Mouse (Mus musculus) myocyte (in vitro differentiated cells): ENCODE data around the gene Auts2. TPM values are rescaled to one million over a fixed set of nuclear protein-coding genes. Genes with fewer than 3 reads are reported as not detected.

Experiments
- H3K27me3 ChIP-seq: one replicate; pipeline ENCODE4 v1.6.1; 2011; ENCODE audit not compliant: control insufficient read depth, insufficient read depth, insufficient read length
- H3K36me3 ChIP-seq: one replicate; pipeline ENCODE4 v1.6.1; 2011; ENCODE audit not compliant: control insufficient read depth, insufficient read depth
- H3K4me2 ChIP-seq: one replicate; pipeline ENCODE4 v1.6.1; 2011; ENCODE audit warnings: low read depth, control low read depth
- H3K4me3 ChIP-seq: one replicate; pipeline ENCODE4 v1.5.1; 2011; ENCODE audit warnings: mild to moderate bottlenecking, control low read depth, moderate library complexity
- H3K79me2 ChIP-seq: one replicate; pipeline ENCODE4 v1.6.1; 2011; ENCODE audit not compliant: control insufficient read depth, insufficient read depth
- H3ac ChIP-seq: one replicate; pipeline ENCODE4 v1.6.1; 2011; ENCODE audit not compliant: control insufficient read depth, insufficient read length
- CEBPB ChIP-seq: IDR thresholded peaks from 2 replicates; pipeline ENCODE4 v1.6.1; 2011; ENCODE audit warnings: mild to moderate bottlenecking, moderate library complexity; ENCODE audit not compliant: poor library complexity, insufficient read depth, severe bottlenecking
- E2F4 ChIP-seq: IDR thresholded peaks from one replicate; pipeline ENCODE4 v1.6.1; 2011; ENCODE audit warnings: mild to moderate bottlenecking, control low read depth, moderate library complexity; ENCODE audit not compliant: insufficient read depth
- MAX ChIP-seq: IDR thresholded peaks from one replicate; pipeline ENCODE4 v1.6.1; 2011; ENCODE audit warnings: low read depth, mild to moderate bottlenecking, control low read depth
- MYOD1 ChIP-seq, 3 experiments: IDR thresholded peaks; one replicate each; pipeline ENCODE4 v1.6.1; 2011; ENCODE audit warnings: control low read depth in 2 of 3, low read depth in 2 of 3, mild to moderate bottlenecking in 2 of 3, moderate library complexity in 1 of 3; ENCODE audit not compliant: insufficient read length in 2 of 3, control insufficient read depth in 1 of 3
- MYOG ChIP-seq, 3 experiments: IDR thresholded peaks; one replicate each; pipeline ENCODE4 v1.6.1; 2011; ENCODE audit warnings: control low read depth in 2 of 3, low read depth in 2 of 3, mild to moderate bottlenecking in 2 of 3; ENCODE audit not compliant: insufficient read length in 2 of 3, control insufficient read depth in 1 of 3, insufficient read depth in 1 of 3
- POLR2A ChIP-seq: IDR thresholded peaks from one replicate; pipeline ENCODE4 v1.6.1; 2011; ENCODE audit warnings: low read depth, mild to moderate bottlenecking, control low read depth, moderate library complexity; ENCODE audit not compliant: insufficient read length
- POLR2AphosphoS2 ChIP-seq: IDR thresholded peaks from one replicate; pipeline ENCODE4 v1.6.1; 2011; ENCODE audit warnings: low read depth, control low read depth; ENCODE audit not compliant: insufficient read length
- REST ChIP-seq: IDR thresholded peaks from one replicate; pipeline ENCODE4 v1.6.1; 2011; ENCODE audit warnings: mild to moderate bottlenecking, control low read depth, moderate library complexity; ENCODE audit not compliant: insufficient read depth, insufficient read length
- SRF ChIP-seq: IDR thresholded peaks from one replicate; pipeline ENCODE4 v1.6.1; 2011; ENCODE audit warnings: low read depth; ENCODE audit not compliant: control insufficient read depth, insufficient read length
- TCF12 ChIP-seq: IDR thresholded peaks from one replicate; pipeline ENCODE4 v1.6.1; 2011; ENCODE audit warnings: mild to moderate bottlenecking, control low read depth; ENCODE audit not compliant: poor library complexity, insufficient read depth, severe bottlenecking
- TCF3 ChIP-seq: IDR thresholded peaks from one replicate; pipeline ENCODE4 v1.6.1; 2011; ENCODE audit warnings: low read depth, control low read depth; ENCODE audit not compliant: insufficient read length
- USF1 ChIP-seq: IDR thresholded peaks from one replicate; pipeline ENCODE4 v1.6.1; 2011; ENCODE audit warnings: low read depth, mild to moderate bottlenecking, control low read depth, moderate library complexity
- polyA plus RNA-seq: library from polyadenylated mRNA; unstranded; fragments of >200 nt; fragmentation: generic; extraction: Trizol; gene quantifications from one replicate; pipeline ENCODE4 v1.2.1, GENCODE M21; 2012; ENCODE audit warnings: missing spikeins

Auts2 gene
- polyA plus RNA-seq, 1 experiment = 8.0 TPM

- TF ChIP-seq MYOG (IDR thresholded peaks at IDR 0.05; ENCODE audit: control insufficient read depth in 1 of 3, insufficient read depth in 1 of 3, insufficient read length in 2 of 3, low read depth in 2 of 3) = no peak
- no peak for TF ChIP-seq REST
- no peak for TF ChIP-seq E2F4
- TF ChIP-seq SRF = no peak
- TF ChIP-seq CEBPB = no peak
- TF ChIP-seq POLR2A = no peak
- no peak for TF ChIP-seq TCF12
- no peak for TF ChIP-seq MYOD1 (IDR thresholded peaks at IDR 0.05; ENCODE audit: control insufficient read depth in 1 of 3, insufficient read length in 2 of 3, low read depth in 2 of 3)
- TF ChIP-seq POLR2AphosphoS2 = no peak
- no peak for TF ChIP-seq TCF3
- no peak for TF ChIP-seq USF1
- TF ChIP-seq MAX = no peak
- H3K79me2 ChIP-seq = no peaks in the 10 kb centered on the region
- peaks cover 21% of the 10 kb centered on the region for H3K36me3 ChIP-seq
- H3K4me2 ChIP-seq = no peak overlapping the region
- H3K4me3 ChIP-seq = no peak overlapping the region
- H3ac ChIP-seq = no peak overlapping the region
- H3K27me3 ChIP-seq = no peaks in the 10 kb centered on the region
These were observed 1079.7 kb downstream of the Auts2 start for GRCm38 (mm10) chr5:131463402-131463801.

DNA sequence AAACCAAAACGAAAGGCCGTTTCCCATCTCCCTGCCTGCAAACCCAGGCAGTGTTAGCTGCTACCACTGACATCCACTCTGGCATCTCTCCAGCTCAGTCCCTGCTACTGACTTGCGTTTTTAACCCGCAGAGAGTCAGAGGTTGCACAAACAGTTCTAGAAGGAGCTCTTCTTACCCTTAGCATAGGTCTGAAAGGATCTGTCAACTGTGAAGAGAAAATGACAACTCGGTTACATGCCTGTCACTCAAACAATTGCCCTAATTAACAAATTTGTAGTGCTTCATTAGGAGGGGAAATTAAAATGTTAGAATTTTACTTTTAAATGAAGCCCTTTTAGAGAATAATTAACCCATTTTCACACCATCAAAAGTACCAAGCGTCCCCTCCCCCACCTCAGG lies 1083.2 kb downstream of the Auts2 start:
- H3K4me2 ChIP-seq = no peak overlapping the region
- H3K4me3 ChIP-seq = no peak overlapping the region
- no peak overlapping the region for H3ac ChIP-seq
- TF ChIP-seq POLR2A = no peak
- TF ChIP-seq MYOG (IDR thresholded peaks at IDR 0.05; ENCODE audit: control insufficient read depth in 1 of 3, insufficient read depth in 1 of 3, insufficient read length in 2 of 3, low read depth in 2 of 3) = no peak
- TF ChIP-seq REST = no peak
- TF ChIP-seq CEBPB = no peak
- no peak for TF ChIP-seq TCF3
- TF ChIP-seq E2F4 = no peak
- no peak for TF ChIP-seq SRF
- no peaks in the 10 kb centered on the region for H3K79me2 ChIP-seq
- peaks cover 21% of the 10 kb centered on the region for H3K36me3 ChIP-seq
- no peaks in the 10 kb centered on the region for H3K27me3 ChIP-seq

GRCm38 (mm10) chr5:131459549-131459948 lies 1083.6 kb downstream of the Auts2 start:
- no peaks in the 10 kb centered on the region for H3K79me2 ChIP-seq
- no peak overlapping the region for H3ac ChIP-seq
- H3K4me3 ChIP-seq = no peak overlapping the region
- TF ChIP-seq MYOG (IDR thresholded peaks at IDR 0.05; ENCODE audit: control insufficient read depth in 1 of 3, insufficient read depth in 1 of 3, insufficient read length in 2 of 3, low read depth in 2 of 3) = no peak
- TF ChIP-seq REST = no peak
- no peak for TF ChIP-seq USF1
- TF ChIP-seq MAX = no peak
- TF ChIP-seq TCF3 = no peak
- no peak for TF ChIP-seq TCF12
- no peak for TF ChIP-seq CEBPB
- H3K4me2 ChIP-seq = no peak overlapping the region
- peaks cover 21% of the 10 kb centered on the region for H3K36me3 ChIP-seq
- no peaks in the 10 kb centered on the region for H3K27me3 ChIP-seq

DNA sequence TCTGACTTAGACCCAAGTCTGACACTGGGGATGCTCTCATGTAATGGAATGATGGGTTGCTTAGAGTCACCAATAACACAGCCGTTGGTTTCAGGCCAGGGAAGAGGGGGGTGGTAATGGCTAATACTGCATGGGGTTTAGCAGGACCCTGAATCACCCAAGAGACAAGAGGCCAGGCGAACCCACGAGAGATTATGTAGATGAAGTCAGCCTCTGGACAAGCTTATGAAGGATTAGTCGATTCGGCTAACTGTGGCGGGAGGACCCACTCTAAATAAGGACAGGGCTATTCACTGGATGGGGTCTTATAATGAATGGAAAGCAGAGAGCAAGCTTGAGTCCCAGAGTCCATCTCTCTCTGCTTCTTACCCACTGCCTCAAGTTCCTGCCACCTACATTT lies 1084.4 kb downstream of the Auts2 start:
- Histone ChIP-seq H3K27me3 (no peaks in the 10 kb centered on the region), H3K36me3 (peaks cover 19% of the 10 kb centered on the region), H3K4me2 (no peak overlapping the region), H3ac (no peak overlapping the region), H3K4me3 (no peak overlapping the region), H3K79me2 (no peaks in the 10 kb centered on the region)
- TF ChIP-seq MYOG (IDR thresholded peaks at IDR 0.05; ENCODE audit: control insufficient read depth in 1 of 3, insufficient read depth in 1 of 3, insufficient read length in 2 of 3, low read depth in 2 of 3) (no peak), MYOD1 (IDR thresholded peaks at IDR 0.05; ENCODE audit: control insufficient read depth in 1 of 3, insufficient read length in 2 of 3, low read depth in 2 of 3) (no peak), CEBPB (no peak), MAX (no peak), POLR2AphosphoS2 (no peak), TCF3 (no peak), E2F4 (no peak), POLR2A (no peak), USF1 (no peak), SRF (no peak), REST (no peak), TCF12 (no peak)

- no peaks in the 10 kb centered on the region for H3K79me2 ChIP-seq
- no peaks in the 10 kb centered on the region for H3K27me3 ChIP-seq
- no peak for TF ChIP-seq CEBPB
- TF ChIP-seq MAX = no peak
- no peak for TF ChIP-seq E2F4
- no peak for TF ChIP-seq TCF12
- TF ChIP-seq POLR2A = no peak
- H3ac ChIP-seq = no peak overlapping the region
- H3K4me3 ChIP-seq = no peak overlapping the region
- H3K36me3 ChIP-seq = peaks cover 16% of the 10 kb centered on the region
- H3K4me2 ChIP-seq = no peak overlapping the region
These were observed 1085.1 kb downstream of the Auts2 start for GRCm38 (mm10) chr5:131457999-131458398.
